Mouse (Mus musculus): ENCODE data around the gene Adgrg2.
A peak's percentile ranks its signal among the peaks of the same experiment; 100 is the strongest.

Adgrg2 gene

GRCm38 (mm10) chrX:160390464-160390956, at the start of gene Adgrg2:
Gene Adgrg2, plus strand, starts transcription at chrX:160390690.
- peak; percentile 3 to 27 for DNase-seq

- DNase-seq, result no peak
These were observed 39.5 kb upstream of the Adgrg2 start for GRCm38 (mm10) chrX:160350995-160351394.

- DNase-seq, result no peak
These were observed 38.4 kb upstream of the Adgrg2 start for GRCm38 (mm10) chrX:160351967-160352677.

- peak in 1 of 2 experiments; percentile 3 for DNase-seq
These were observed 5.6 kb upstream of the Adgrg2 start for GRCm38 (mm10) chrX:160384748-160385501.

- no peak for DNase-seq
These were observed 5.1 kb upstream of the Adgrg2 start for GRCm38 (mm10) chrX:160385502-160385772.

- DNase-seq, result no peak
These were observed 22.5 kb downstream of the Adgrg2 start for GRCm38 (mm10) chrX:160412930-160413453.

- DNase-seq, result peak in 1 of 2 experiments; percentile 3
These were observed 23.4 kb downstream of the Adgrg2 start for GRCm38 (mm10) chrX:160413881-160414395.

GRCm38 (mm10) chrX:160418397-160418796, 27.9 kb downstream of the Adgrg2 start:
- peak; percentile 33 to 47 for DNase-seq

GRCm38 (mm10) chrX:160423737-160424136, 33.2 kb downstream of the Adgrg2 start:
- DNase-seq, result peak in 1 of 2 experiments; percentile 9

- peak in 1 of 2 experiments; percentile 6 for DNase-seq
These were observed 36.0 kb downstream of the Adgrg2 start for GRCm38 (mm10) chrX:160426486-160426885.

GRCm38 (mm10) chrX:160426930-160427329, 36.4 kb downstream of the Adgrg2 start:
- no peak for DNase-seq

- DNase-seq, result no peak
These were observed 41.7 kb downstream of the Adgrg2 start for GRCm38 (mm10) chrX:160432192-160432591.

- DNase-seq, result no peak
These were observed 50.8 kb downstream of the Adgrg2 start for GRCm38 (mm10) chrX:160441272-160441671.

GRCm38 (mm10) chrX:160448351-160448750, 57.9 kb downstream of the Adgrg2 start:
- DNase-seq, result no peak

GRCm38 (mm10) chrX:160449363-160449762, 58.9 kb downstream of the Adgrg2 start:
- no peak for DNase-seq

GRCm38 (mm10) chrX:160455686-160456085, 65.2 kb downstream of the Adgrg2 start:
- DNase-seq, result no peak

- DNase-seq, result no peak
These were observed 80.8 kb downstream of the Adgrg2 start for GRCm38 (mm10) chrX:160471257-160471786.

- no peak for DNase-seq
These were observed 99.3 kb downstream of the Adgrg2 start for GRCm38 (mm10) chrX:160489784-160490183.

GRCm38 (mm10) chrX:160494333-160494732, 103.8 kb downstream of the Adgrg2 start:
- no peak for DNase-seq

- peak in 1 of 2 experiments; percentile 11 for DNase-seq
These were observed 104.4 kb downstream of the Adgrg2 start for GRCm38 (mm10) chrX:160494921-160495320.

- DNase-seq, result no peak
These were observed 106.0 kb downstream of the Adgrg2 start for GRCm38 (mm10) chrX:160496473-160496872.

GRCm38 (mm10) chrX:160501095-160501494, 110.6 kb downstream of the Adgrg2 start:
- DNase-seq, result peak; percentile 42 to 47

GRCm38 (mm10) chrX:160501687-160502047, 111.2 kb downstream of the Adgrg2 start:
- no peak for DNase-seq
